Mouse (Mus musculus) adrenal gland, adult 2 months (tissue): ENCODE measurements around the gene Thsd7b. TPM values are rescaled to one million over a fixed set of nuclear protein-coding genes. Genes with fewer than 3 reads are reported as not detected.

ENCODE experiments used
- DNase-seq: peaks from one replicate; pipeline ENCODE4 v3.0.0; 2021
- polyA plus RNA-seq: library from polyadenylated mRNA; depleted of rRNA; stranded (reverse); fragments of >200 nt; gene quantifications from 2 replicates; pipeline ENCODE4 v1.2.3, GENCODE M21; 2012
- total RNA-seq, 2 experiments: library from RNA; stranded (reverse); gene quantifications; 2 replicates each; pipeline ENCODE4 v1.2.3; 2021

The Thsd7b gene
- total and polyA plus RNA-seq, 3 experiments, result 0.28 to 1.5 (median 0.45) TPM

- DNase-seq, result no peak
Observed at GRCm38 (mm10) chr1:129644252-129644861, 371.3 kb downstream of the Thsd7b start.

- peak; percentile 47 for DNase-seq
Observed at GRCm38 (mm10) chr1:129651448-129651847, 378.3 kb downstream of the Thsd7b start.

DNA sequence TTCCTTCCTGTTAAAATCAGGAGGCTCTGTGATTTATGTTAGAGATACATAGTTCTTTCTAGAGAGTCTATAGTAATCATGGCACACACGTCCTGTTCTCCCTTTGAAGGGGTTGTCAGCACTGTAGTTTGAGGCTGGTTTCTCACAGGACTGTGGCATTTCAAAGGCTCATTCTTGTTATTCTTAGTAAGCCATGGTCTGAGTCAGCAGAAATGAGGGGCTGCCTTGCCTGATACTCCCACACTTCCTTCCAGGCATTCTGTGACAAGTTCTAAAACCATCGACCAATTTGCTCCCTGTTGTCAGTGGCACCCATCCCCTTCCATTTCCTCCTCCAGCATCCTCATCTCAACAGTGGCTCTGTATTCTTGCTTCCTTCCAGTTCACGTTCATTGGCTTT lies 384.9 kb downstream of the Thsd7b start:
- DNase-seq, result no peak

DNA sequence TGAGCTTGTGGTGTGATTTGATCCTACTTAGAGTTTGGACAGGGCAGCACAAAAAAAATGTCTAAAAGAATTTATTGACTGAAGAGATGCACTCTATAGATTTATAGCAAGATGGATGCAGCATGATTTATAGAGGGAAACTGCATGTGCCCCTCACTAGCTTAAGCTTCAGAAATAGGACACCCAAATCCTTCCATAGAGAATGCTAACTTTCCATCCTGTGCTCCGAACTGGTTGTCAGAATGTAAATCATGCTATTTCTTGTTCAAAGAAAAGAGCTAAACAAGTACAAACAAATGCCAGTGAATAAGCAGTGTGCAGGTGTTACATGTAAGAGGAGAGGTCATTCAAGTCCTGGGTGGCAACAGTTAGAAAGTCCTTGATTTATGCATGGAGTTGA lies 402.8 kb downstream of the Thsd7b start:
- no peak for DNase-seq

- no peak for DNase-seq
Observed at GRCm38 (mm10) chr1:129678851-129679250, 405.7 kb downstream of the Thsd7b start.

GRCm38 (mm10) chr1:129705701-129706100 lies 432.6 kb downstream of the Thsd7b start:
- no peak for DNase-seq

DNA sequence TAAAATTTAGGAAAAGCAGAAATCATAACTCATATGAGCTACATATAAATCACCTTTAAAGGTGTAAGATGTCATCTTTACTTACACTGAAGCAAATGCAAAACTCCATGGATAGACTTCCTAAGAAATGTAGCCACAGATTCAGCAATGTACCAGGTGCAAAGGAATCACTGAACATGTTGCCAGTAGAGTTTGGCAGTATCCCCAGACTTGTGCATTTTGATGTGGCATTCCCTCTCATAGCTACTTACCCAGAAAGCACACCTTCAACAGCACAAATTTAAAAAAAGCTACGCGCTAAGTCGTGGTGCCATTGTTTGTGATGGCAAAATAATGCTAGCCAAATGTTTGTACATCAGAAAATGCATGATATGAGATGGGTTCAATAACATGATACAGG lies 439.6 kb downstream of the Thsd7b start:
- no peak for DNase-seq

GRCm38 (mm10) chr1:129713571-129713970 lies 440.5 kb downstream of the Thsd7b start:
- DNase-seq, result no peak

DNA sequence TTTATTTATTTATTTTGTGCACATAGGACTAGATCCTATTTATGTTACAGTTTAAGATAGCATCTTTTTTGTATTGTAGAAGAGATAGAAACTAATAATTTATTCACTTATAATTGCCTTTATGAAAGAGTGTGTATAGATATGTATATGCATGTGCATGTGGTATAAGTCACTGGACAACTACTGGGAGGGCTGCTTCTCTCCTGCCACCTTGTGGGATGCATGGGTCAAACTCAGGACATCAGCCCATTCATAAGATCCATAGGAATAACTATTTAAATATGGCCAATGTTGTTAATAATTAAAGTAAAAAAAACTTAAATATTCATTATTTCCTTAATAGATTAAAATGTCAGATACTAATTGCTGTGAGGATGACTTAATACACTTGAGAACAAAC lies 446.5 kb downstream of the Thsd7b start:
- DNase-seq, result no peak

- DNase-seq, result peak; percentile 32
Observed at GRCm38 (mm10) chr1:129731991-129732390, 458.9 kb downstream of the Thsd7b start.

GRCm38 (mm10) chr1:129747595-129747994 lies 474.5 kb downstream of the Thsd7b start:
- no peak for DNase-seq

- no peak for DNase-seq
Observed at GRCm38 (mm10) chr1:129756548-129757240, 483.6 kb downstream of the Thsd7b start.

- no peak for DNase-seq
Observed at GRCm38 (mm10) chr1:129759003-129759402, 485.9 kb downstream of the Thsd7b start.

GRCm38 (mm10) chr1:129761234-129761633 lies 488.1 kb downstream of the Thsd7b start:
- DNase-seq, result no peak

GRCm38 (mm10) chr1:129764748-129765147 lies 491.6 kb downstream of the Thsd7b start:
- DNase-seq, result no peak

- DNase-seq, result no peak
Observed at GRCm38 (mm10) chr1:129777055-129777454, 504.0 kb downstream of the Thsd7b start.

GRCm38 (mm10) chr1:129779506-129779905 lies 506.4 kb downstream of the Thsd7b start:
- no peak for DNase-seq

- DNase-seq, result no peak
Observed at GRCm38 (mm10) chr1:129780589-129780988, 507.5 kb downstream of the Thsd7b start.

GRCm38 (mm10) chr1:129798519-129798918 lies 525.4 kb downstream of the Thsd7b start:
- no peak for DNase-seq

GRCm38 (mm10) chr1:129826927-129827326 lies 553.8 kb downstream of the Thsd7b start:
- DNase-seq, result no peak

DNA sequence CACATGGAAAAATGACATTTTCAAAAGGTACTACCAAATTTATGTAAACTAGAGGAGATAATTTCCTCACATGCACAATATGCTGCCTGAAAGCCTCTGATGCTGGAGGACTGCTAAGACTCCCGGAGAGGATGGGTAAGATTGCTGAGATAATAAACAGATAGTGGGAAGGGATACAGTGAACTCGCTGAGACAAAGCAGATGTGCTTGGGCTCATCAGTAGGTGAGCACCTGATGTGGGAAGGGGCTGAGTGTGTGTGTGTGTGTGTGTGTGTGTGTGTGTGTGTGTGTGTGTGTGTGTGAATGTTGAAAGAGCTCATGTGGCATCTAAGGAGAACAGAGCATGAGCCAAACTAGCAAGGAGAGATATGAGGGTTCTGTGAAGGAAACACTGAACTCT lies 564.2 kb downstream of the Thsd7b start:
- DNase-seq, result no peak

- DNase-seq, result no peak
Observed at GRCm38 (mm10) chr1:129837776-129838175, 564.7 kb downstream of the Thsd7b start.

- no peak for DNase-seq
Observed at GRCm38 (mm10) chr1:129838486-129838885, 565.4 kb downstream of the Thsd7b start.

DNA sequence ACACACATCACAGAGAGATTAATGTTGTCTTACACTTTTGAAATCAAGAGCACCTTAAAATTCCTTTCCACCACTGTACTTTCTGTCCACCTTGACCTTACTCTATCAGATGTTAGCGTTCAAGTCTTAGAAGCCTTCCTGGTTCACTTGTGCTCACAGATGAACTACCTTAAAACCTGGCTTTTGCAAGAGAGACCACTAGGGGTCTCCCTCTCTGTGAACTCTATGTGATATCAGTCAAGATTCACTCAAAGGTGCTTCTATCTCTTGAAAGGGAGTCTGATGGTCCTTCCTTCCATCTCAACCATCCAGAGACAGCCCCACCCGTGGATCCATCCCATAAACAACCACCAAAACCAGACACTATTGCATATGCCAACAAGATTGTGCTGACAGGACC lies 570.3 kb downstream of the Thsd7b start:
- no peak for DNase-seq
